Mouse (Mus musculus): ENCODE measurements at regions not wholly inside any gene's neighbourhood (a gene's known extent, or its start where the extent isn't known, plus 50 kb on each side); places are given as distances from the start of the nearest gene placed in this dataset.

DNA sequence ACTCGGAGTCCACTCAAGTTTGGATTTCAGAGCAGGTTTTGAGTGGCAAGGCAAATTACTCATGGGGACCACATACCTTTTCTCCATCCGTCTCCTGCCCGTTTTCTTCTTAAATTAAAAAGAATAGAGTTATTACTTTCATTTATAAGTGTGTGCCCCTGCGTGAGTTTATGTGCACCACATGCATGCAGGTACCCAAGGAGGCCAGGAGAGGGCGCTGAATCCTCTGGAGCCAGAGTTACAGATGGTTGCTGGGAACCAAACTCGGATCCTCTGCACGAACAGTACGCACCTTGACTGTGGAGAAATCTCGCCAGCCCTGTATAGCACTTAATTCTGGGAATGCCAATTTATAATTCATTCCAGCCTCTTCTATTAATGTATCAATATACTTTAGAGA is 58.3 kb upstream of the Flt1 start:
- Histone ChIP-seq H3K4me1 (ENCODE audit: insufficient read depth, low read depth, low read length) (no peaks in the 10 kb centered on the region), H3K4me3 (ENCODE audit: low read depth, low read length) (no peak overlapping the region), H3K4me2 (replicated peaks; ENCODE audit: low read depth, low read length) (no peak overlapping the region), H3K9ac (replicated peaks; ENCODE audit: low read depth) (no peak overlapping the region), H3K27me3 (replicated peaks; ENCODE audit: insufficient read depth, low read length) (no peaks in the 10 kb centered on the region), H3K36me3 (ENCODE audit: insufficient read depth, low read length) (no peaks in the 10 kb centered on the region), H3K27ac (ENCODE audit: low read length) (no peak overlapping the region), H3K9me3 (ENCODE audit: low read length) (no peaks in the 10 kb centered on the region)
- TF ChIP-seq CTCF (IDR thresholded peaks at IDR 0.05) (peak; percentile 6; the same call in 1 of the 2 replicates), EP300 (IDR thresholded peaks at IDR 0.05) (no peak)
- 90% methylated on average over 9 of the region's 9 CpGs for WGBS
- no peak for DNase-seq (ENCODE audit: low spot score)
- ATAC-seq: no peak

DNA sequence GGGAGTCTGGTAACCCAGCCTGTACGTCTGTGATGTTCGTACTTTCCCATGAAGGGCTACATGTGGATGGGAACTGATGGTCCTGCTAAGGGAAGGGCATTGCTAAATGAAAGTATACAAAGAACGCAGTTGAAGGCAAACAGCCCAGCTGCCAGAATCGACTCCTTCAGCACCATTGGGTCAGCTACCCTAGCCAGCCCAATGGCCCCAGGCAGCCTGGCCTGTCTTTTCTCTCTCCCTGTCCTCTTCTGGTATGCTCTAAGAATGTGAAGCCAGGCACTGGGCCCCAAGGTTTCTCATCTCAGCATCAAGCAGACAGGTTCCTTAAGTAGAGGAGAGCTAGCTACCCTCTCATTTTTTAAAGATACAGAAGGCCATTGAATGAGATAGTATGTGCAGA is 57.7 kb upstream of the Flt1 start:
- ATAC-seq: no peak
- WGBS: 73% methylated on average over 4 of the region's 4 CpGs
- Histone ChIP-seq H3K9me3 (ENCODE audit: low read length) (no peaks in the 10 kb centered on the region), H3K9ac (replicated peaks; ENCODE audit: low read depth) (no peak overlapping the region), H3K4me2 (replicated peaks; ENCODE audit: low read depth, low read length) (no peak overlapping the region), H3K27ac (ENCODE audit: low read length) (no peak overlapping the region), H3K27me3 (replicated peaks; ENCODE audit: insufficient read depth, low read length) (no peaks in the 10 kb centered on the region), H3K4me1 (ENCODE audit: insufficient read depth, low read depth, low read length) (no peaks in the 10 kb centered on the region), H3K36me3 (ENCODE audit: insufficient read depth, low read length) (no peaks in the 10 kb centered on the region), H3K4me3 (ENCODE audit: low read depth, low read length) (no peak overlapping the region)
- DNase-seq (ENCODE audit: low spot score): no peak
- TF ChIP-seq CTCF (IDR thresholded peaks at IDR 0.05) (no peak), EP300 (IDR thresholded peaks at IDR 0.05) (no peak)

DNA sequence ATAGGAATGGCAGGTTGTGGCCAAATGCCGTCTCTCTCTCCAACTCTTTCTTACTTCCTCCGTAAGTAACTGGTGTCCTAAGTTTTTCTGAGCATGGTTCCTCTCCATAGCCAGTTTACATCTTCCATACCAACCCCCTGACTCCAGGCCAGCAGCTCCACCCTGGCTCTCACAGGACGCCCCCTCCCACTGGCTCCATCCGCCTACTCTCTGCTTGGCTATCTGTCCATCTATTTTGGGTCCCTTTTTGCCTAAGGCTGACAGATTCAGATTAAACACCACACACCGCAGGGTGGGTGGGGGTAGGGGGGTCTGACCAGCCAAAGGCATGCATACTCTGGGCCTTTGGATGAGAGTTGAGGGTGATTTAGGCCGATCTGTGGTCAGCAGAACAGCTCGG is 57.0 kb upstream of the Flt1 start:
- Histone ChIP-seq H3K9ac (replicated peaks; ENCODE audit: low read depth) (no peak overlapping the region), H3K36me3 (ENCODE audit: insufficient read depth, low read length) (no peaks in the 10 kb centered on the region), H3K4me2 (replicated peaks; ENCODE audit: low read depth, low read length) (no peak overlapping the region), H3K27me3 (replicated peaks; ENCODE audit: insufficient read depth, low read length) (no peaks in the 10 kb centered on the region), H3K27ac (ENCODE audit: low read length) (no peak overlapping the region), H3K4me1 (ENCODE audit: insufficient read depth, low read depth, low read length) (no peaks in the 10 kb centered on the region), H3K9me3 (ENCODE audit: low read length) (no peaks in the 10 kb centered on the region), H3K4me3 (ENCODE audit: low read depth, low read length) (no peak overlapping the region)
- 61% methylated on average over 7 of the region's 7 CpGs for WGBS
- ATAC-seq (no peak), DNase-seq (ENCODE audit: low spot score) (no peak)
- no peak for TF ChIP-seq EP300 (IDR thresholded peaks at IDR 0.05)
- TF ChIP-seq CTCF (IDR thresholded peaks at IDR 0.05): no peak

DNA sequence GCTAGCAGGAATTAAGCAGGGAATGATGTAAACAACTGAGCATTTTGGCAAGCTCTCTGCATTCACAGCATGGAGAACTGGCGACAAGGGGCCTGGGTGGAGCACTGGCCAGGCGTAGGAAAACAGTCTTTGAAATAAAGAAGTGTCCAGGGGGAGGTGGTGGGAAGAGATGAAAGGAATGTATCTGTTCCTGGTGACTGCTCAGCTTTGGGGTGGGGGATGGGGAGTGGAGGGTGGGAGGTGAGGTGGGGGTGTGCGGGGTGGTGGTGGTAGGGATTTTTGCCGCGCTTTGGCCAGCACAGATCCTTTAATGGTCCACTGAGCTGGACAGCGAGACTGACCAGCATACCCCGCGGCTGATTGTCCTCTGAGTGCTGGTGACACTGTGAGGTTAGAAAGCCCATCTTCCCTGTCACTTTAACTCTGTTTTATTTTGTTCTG is 56.5 kb upstream of the Flt1 start:
- H3K4me3 ChIP-seq (ENCODE audit: low read depth, low read length): no peak overlapping the region
- no peak for DNase-seq (ENCODE audit: low spot score)
- TF ChIP-seq EP300 (IDR thresholded peaks at IDR 0.05): no peak
- no peak for TF ChIP-seq CTCF (IDR thresholded peaks at IDR 0.05)
- H3K36me3 ChIP-seq (ENCODE audit: insufficient read depth, low read length): no peaks in the 10 kb centered on the region
- H3K27ac ChIP-seq (ENCODE audit: low read length): no peak overlapping the region
- H3K9me3 ChIP-seq (ENCODE audit: low read length): no peaks in the 10 kb centered on the region
- WGBS: 28% methylated on average over 8 of the region's 8 CpGs
- H3K4me2 ChIP-seq (replicated peaks; ENCODE audit: low read depth, low read length): no peak overlapping the region
- no peaks in the 10 kb centered on the region for H3K27me3 ChIP-seq (replicated peaks; ENCODE audit: insufficient read depth, low read length)
- ATAC-seq: no peak
- no peak overlapping the region for H3K9ac ChIP-seq (replicated peaks; ENCODE audit: low read depth)
- H3K4me1 ChIP-seq (ENCODE audit: insufficient read depth, low read depth, low read length): no peaks in the 10 kb centered on the region

DNA sequence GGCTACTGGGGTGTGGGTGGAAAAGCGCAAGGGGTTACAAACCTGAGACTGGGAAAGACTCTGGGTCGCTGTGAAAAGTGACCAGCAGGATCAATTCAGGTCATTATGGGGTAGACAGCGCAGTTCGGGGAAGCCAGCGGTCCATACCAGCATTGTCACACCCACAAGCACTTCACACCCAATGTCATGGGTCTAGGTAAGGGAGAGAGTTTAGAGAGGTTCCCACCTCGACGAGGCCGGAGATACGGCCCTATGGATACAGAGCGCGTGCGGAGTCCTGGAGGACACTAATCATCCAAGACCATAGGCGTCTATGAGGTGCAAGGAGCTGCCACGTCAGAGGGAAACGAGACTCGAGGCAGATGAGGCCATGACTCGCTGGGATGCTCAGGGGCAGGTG is 55.4 kb upstream of the Flt1 start:
- no peaks in the 10 kb centered on the region for H3K9me3 ChIP-seq (ENCODE audit: low read length)

DNA sequence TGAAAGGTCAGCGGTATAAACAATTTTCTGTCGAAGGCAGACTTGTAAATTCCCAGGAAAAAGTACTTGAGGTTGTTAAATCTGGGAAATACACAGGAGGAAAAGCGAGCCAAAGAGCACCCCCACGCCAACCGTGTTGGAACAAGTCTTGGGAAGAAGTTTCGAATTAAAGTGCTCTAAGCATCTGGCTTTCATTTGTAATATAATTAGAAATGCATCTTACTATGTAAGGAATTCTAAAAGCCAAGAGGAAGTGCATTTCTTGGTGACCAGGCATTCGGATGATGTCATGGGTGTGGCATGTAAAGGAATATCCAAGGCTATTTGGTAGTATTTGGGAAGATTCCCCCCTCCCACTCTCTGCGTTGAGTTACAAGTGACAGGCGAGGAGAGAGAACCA is 52.7 kb upstream of the Flt1 start:
- DNase-seq (ENCODE audit: low spot score): no peak
- no peak overlapping the region for H3K4me2 ChIP-seq (replicated peaks; ENCODE audit: low read depth, low read length)
- H3K36me3 ChIP-seq (ENCODE audit: insufficient read depth, low read length): no peaks in the 10 kb centered on the region
- no peaks in the 10 kb centered on the region for H3K4me1 ChIP-seq (ENCODE audit: insufficient read depth, low read depth, low read length)
- no peak overlapping the region for H3K27ac ChIP-seq (ENCODE audit: low read length)
- no peak for TF ChIP-seq EP300 (IDR thresholded peaks at IDR 0.05)
- no peak for ATAC-seq
- no peak overlapping the region for H3K9ac ChIP-seq (replicated peaks; ENCODE audit: low read depth)
- H3K27me3 ChIP-seq (replicated peaks; ENCODE audit: insufficient read depth, low read length): no peaks in the 10 kb centered on the region
- 66% methylated on average over 9 of the region's 9 CpGs for WGBS
- H3K4me3 ChIP-seq (ENCODE audit: low read depth, low read length): no peak overlapping the region
- H3K9me3 ChIP-seq (ENCODE audit: low read length): no peaks in the 10 kb centered on the region

More for the DNA sequence above, 55.4 kb upstream of the Flt1 start:
- WGBS: 90% methylated on average over 17 of the region's 17 CpGs
- no peaks in the 10 kb centered on the region for H3K4me1 ChIP-seq (ENCODE audit: insufficient read depth, low read depth, low read length)
- no peak for ATAC-seq
- no peak overlapping the region for H3K4me2 ChIP-seq (replicated peaks; ENCODE audit: low read depth, low read length)
- DNase-seq (ENCODE audit: low spot score): no peak
- no peaks in the 10 kb centered on the region for H3K36me3 ChIP-seq (ENCODE audit: insufficient read depth, low read length)
- no peak overlapping the region for H3K4me3 ChIP-seq (ENCODE audit: low read depth, low read length)
- no peak overlapping the region for H3K27ac ChIP-seq (ENCODE audit: low read length)
- no peaks in the 10 kb centered on the region for H3K27me3 ChIP-seq (replicated peaks; ENCODE audit: insufficient read depth, low read length)
- H3K9ac ChIP-seq (replicated peaks; ENCODE audit: low read depth): no peak overlapping the region
- TF ChIP-seq CTCF (IDR thresholded peaks at IDR 0.05): no peak
- TF ChIP-seq EP300 (IDR thresholded peaks at IDR 0.05): no peak

All from lung, postnatal 0 days (tissue).